Mouse (Mus musculus) kidney, postnatal 0 days (tissue): ENCODE results near the gene Kcnab1. TPM values are rescaled to one million over a fixed set of nuclear protein-coding genes. Genes with fewer than 3 reads are reported as not detected.

Experiments
- ATAC-seq: fragments of 200-750 bp; cut with Nextera tagmentation; replicated peaks from 2 replicates; pipeline ENCODE4 v1.8.0; 2017; ENCODE audit warnings: low read depth, moderate number of reproducible peaks, moderate TSS enrichment, moderate library complexity; ENCODE audit not compliant: low FRiP score
- DNase-seq: peaks from one replicate; pipeline ENCODE4 v3.0.0-alpha.2; 2016; ENCODE audit warnings: low spot score
- H3K27ac ChIP-seq: fragments of 300-500 bp; sonication (generic); 2 replicates; pipeline ENCODE4 v1.5.1; 2014; ENCODE audit warnings: mild to moderate bottlenecking
- H3K27me3 ChIP-seq: fragments of 300-500 bp; sonication (generic); 2 replicates; pipeline ENCODE4 v1.6.1; 2014; ENCODE audit warnings: low read length, mixed read lengths; ENCODE audit not compliant: insufficient read depth
- H3K36me3 ChIP-seq: fragments of 300-500 bp; sonication (generic); 2 replicates; pipeline ENCODE4 v1.6.1; 2014; ENCODE audit warnings: low read length, mixed read lengths; ENCODE audit not compliant: insufficient read depth
- H3K4me1 ChIP-seq: fragments of 300-500 bp; sonication (generic); replicated peaks from 2 replicates; pipeline ENCODE4 v1.6.1; 2014; ENCODE audit warnings: antibody characterized with exemption, low read length, mixed read lengths; ENCODE audit not compliant: insufficient read depth
- H3K4me2 ChIP-seq: fragments of 300-500 bp; sonication (generic); 2 replicates; pipeline ENCODE4 v1.6.1; 2014; ENCODE audit warnings: mild to moderate bottlenecking, low read length, moderate library complexity, mixed read lengths
- H3K4me3 ChIP-seq: fragments of 300-500 bp; sonication (generic); replicated peaks from 2 replicates; pipeline ENCODE4 v1.5.1; 2014; ENCODE audit warnings: low read depth, low read length
- H3K9ac ChIP-seq: fragments of 300-500 bp; sonication (generic); 2 replicates; pipeline ENCODE4 v1.6.1; 2014; ENCODE audit warnings: low read depth, low read length
- H3K9me3 ChIP-seq: fragments of 300-500 bp; sonication (generic); replicated peaks from 2 replicates; pipeline ENCODE4 v1.6.1; 2016; ENCODE audit warnings: low read length, inconsistent platforms, mixed read lengths
- CTCF ChIP-seq: IDR thresholded peaks from 2 replicates; pipeline ENCODE4 v1.5.1; 2016; ENCODE audit warnings: antibody characterized with exemption, low read depth, mild to moderate bottlenecking, moderate library complexity
- WGBS: fragments of 180-500 bp; shearing (Covaris S2); extraction: QIAGEN DNeasy Blood & Tissue Kit; methylation state at CpG from one replicate; pipeline ENCODE4 v1.1.7; 2014; 5-methylcytosine and 5-hydroxymethylcytosine counted together
- polyA plus RNA-seq: library from polyadenylated mRNA; unstranded; fragments of >200 nt; fragmentation: Nextera tagmentation; extraction: Ambion mirVana; gene quantifications from 2 replicates; pipeline ENCODE4 v1.2.1, GENCODE M21; 2015

Kcnab1 gene
- polyA plus RNA-seq, 1 experiment from 2014 or later: 4.0 TPM

DNA sequence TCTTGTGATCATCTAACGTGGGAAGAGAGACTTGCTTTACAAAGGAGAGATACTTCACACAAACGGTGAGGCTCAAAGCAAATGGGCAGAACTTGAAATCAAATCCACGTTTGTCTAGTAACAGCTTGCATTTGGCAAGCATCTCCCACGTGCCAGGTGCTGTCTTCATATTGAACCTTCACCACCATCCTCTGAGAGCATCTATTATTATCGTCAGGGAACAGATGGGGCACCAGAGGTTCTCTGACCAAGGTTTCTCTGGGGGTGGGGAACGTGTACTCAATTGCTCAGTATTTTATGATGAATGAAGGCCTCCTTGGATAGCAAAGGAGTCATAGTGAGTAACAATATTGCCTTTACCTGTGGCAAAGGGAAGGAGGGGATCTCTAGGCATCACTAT lies 139.8 kb downstream of the Kcnab1 start:
- Histone ChIP-seq H3K4me2 (no peak overlapping the region), H3K4me3 (no peak overlapping the region), H3K27me3 (no peaks in the 10 kb centered on the region), H3K36me3 (no peaks in the 10 kb centered on the region), H3K9ac (no peak overlapping the region), H3K9me3 (no peaks in the 10 kb centered on the region), H3K27ac (no peak overlapping the region), H3K4me1 (no peaks in the 10 kb centered on the region)
- WGBS: 48% methylated on average over 6 of the region's 6 CpGs
- ATAC-seq (no peak), DNase-seq (no peak)
- no peak for TF ChIP-seq CTCF

DNA sequence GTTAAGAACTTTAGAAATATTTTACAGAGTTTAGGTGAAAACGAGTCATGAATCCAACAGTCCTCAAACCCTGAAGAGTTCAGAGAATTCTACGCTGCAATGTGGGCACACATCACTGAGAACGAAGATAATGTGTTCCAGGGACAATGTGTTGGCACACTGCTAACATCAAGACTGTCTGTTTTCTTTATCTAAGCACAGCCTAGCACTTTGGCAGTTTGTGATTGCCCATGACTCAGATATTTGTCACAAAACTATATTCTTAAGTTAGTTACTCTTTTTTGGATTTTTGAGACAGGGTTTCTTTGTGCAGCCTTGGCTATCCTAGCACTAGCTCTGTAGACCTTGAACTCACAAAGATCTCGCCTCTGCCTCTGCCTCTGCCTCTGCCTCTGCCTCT lies 151.3 kb downstream of the Kcnab1 start:
- ATAC-seq: no peak
- Histone ChIP-seq H3K4me3 (no peak overlapping the region), H3K4me1 (no peaks in the 10 kb centered on the region), H3K4me2 (no peak overlapping the region), H3K36me3 (no peaks in the 10 kb centered on the region), H3K27ac (no peak overlapping the region), H3K9ac (no peak overlapping the region), H3K9me3 (no peaks in the 10 kb centered on the region), H3K27me3 (no peaks in the 10 kb centered on the region)
- WGBS: 87% methylated on average over 4 of the region's 4 CpGs
- DNase-seq: no peak
- TF ChIP-seq CTCF: no peak

DNA sequence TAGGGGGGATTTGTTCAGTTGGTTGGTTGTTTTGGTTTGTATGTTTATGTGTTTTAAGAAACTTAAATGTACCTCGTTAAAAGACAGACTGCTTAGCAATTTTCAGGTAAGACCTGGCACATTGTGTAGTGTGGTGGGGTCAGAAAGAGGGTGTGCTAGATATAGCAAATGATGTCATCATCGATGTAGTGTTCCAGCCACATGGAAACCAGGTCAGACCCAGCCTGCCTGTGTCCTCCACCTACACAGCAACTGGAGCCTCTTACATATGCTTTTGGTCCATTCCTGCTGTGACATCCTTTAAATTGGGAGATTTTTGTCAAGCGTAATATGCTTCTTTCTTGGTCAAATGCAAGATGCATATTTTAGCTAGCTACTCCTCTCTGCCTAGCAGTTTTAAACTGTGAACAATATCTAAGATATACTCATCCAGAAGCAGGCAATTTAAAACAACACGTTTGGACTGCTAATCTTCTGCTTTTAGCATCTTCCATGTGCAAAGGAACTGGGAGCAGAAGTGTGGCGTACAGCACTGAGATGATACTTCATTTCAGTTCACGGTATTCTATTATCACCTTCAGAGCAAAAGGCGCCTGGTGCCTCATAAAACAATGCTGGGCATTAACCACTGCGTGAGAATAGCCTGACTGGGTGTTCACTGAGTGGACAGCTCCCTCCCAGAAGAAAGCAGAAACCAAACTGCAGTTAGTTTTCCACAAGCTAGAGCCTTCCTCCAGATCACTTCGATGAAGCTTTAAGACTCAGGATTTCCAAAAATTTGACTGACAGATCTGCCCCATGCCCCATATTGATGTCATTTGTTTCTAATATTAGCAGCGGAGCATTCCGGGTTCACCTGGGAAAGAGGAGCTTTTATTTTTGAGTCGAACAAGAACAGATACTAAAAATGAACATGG lies 153.6 kb downstream of the Kcnab1 start:
- Histone ChIP-seq H3K9ac (no peak overlapping the region), H3K36me3 (no peaks in the 10 kb centered on the region), H3K9me3 (no peaks in the 10 kb centered on the region), H3K27me3 (no peaks in the 10 kb centered on the region), H3K4me3 (no peak overlapping the region), H3K27ac (no peak overlapping the region), H3K4me2 (no peak overlapping the region), H3K4me1 (no peaks in the 10 kb centered on the region)
- ATAC-seq (no peak), DNase-seq (no peak)
- 79% methylated on average over 12 of the region's 12 CpGs for WGBS
- no peak for TF ChIP-seq CTCF

DNA sequence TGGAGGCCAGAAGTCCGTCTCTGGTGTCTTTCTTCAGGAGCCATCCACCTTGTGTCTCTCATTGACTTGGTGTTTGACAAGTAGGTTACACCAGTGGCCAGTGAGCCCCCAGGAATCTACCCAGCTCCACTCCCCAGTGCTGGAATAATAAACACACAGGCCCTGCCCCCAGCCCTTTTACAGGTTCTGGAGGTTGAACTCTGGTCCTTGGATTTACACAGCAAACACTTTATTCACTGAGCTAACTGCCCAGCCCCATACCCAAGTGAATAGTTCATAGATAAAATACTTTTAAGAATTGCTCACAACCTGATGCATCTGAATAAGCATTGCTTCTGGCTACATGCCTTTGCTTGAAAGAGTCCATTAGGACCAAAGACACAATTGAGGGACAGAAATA lies 164.1 kb downstream of the Kcnab1 start:
- Histone ChIP-seq H3K36me3 (no peaks in the 10 kb centered on the region), H3K4me2 (no peak overlapping the region), H3K9ac (no peak overlapping the region), H3K27me3 (no peaks in the 10 kb centered on the region), H3K4me1 (no peaks in the 10 kb centered on the region), H3K9me3 (no peaks in the 10 kb centered on the region), H3K4me3 (no peak overlapping the region), H3K27ac (no peak overlapping the region)
- TF ChIP-seq CTCF: no peak
- 86% methylated on average over 1 of the region's 1 CpGs for WGBS
- ATAC-seq: no peak
- no peak for DNase-seq

DNA sequence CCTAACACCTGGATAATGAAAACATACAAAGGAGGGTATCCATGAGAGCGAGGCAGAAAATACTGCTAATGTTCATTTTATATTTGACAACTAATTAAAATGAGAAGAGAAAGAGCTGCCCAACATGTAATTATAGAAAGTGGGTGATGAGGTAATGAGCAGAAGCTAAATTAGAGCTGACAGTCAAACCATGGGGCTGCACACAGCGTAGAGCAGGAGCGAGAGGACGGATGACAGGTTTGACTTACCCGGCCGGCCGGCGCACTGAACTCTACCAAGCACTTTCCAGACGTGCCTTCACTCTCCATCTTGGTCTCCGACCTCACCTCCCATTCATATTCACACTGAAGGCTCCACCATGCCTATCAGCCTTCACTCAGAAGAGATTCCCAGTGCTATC lies 168.6 kb downstream of the Kcnab1 start:
- WGBS: 92% methylated on average over 10 of the region's 10 CpGs
- no peak overlapping the region for H3K4me3 ChIP-seq
- H3K27ac ChIP-seq: no peak overlapping the region
- no peaks in the 10 kb centered on the region for H3K9me3 ChIP-seq
- no peak overlapping the region for H3K4me2 ChIP-seq
- no peaks in the 10 kb centered on the region for H3K27me3 ChIP-seq
- no peak for ATAC-seq
- DNase-seq: no peak
- no peaks in the 10 kb centered on the region for H3K36me3 ChIP-seq
- H3K4me1 ChIP-seq: no peaks in the 10 kb centered on the region
- no peak overlapping the region for H3K9ac ChIP-seq
- no peak for TF ChIP-seq CTCF

DNA sequence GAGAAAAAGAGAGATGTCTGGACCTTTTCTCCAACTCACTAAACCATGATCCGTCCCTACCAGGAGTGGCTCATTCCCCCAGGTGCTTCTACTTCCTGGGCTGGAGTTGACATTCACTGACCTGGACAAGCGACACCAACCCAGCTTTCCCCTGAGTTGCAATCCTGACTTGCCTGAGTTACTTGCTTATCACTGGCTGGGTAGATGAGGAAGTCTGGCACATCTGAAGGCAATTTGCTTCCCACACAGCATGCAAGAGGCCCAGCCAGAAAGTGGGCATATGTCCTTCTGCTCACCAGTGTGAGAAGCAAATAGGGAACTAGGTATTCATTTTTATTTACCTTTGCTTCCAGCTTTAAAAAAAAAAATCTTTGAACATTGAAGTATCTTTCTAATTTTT lies 174.2 kb downstream of the Kcnab1 start:
- H3K36me3 ChIP-seq: no peaks in the 10 kb centered on the region
- H3K27me3 ChIP-seq: no peaks in the 10 kb centered on the region
- no peak overlapping the region for H3K4me2 ChIP-seq
- no peak overlapping the region for H3K27ac ChIP-seq
- no peak overlapping the region for H3K4me3 ChIP-seq
- H3K9ac ChIP-seq: no peak overlapping the region
- ATAC-seq (no peak), DNase-seq (no peak)
- TF ChIP-seq CTCF: no peak
- H3K9me3 ChIP-seq: no peaks in the 10 kb centered on the region
- H3K4me1 ChIP-seq: no peaks in the 10 kb centered on the region
- WGBS: 86% methylated on average over 2 of the region's 2 CpGs

DNA sequence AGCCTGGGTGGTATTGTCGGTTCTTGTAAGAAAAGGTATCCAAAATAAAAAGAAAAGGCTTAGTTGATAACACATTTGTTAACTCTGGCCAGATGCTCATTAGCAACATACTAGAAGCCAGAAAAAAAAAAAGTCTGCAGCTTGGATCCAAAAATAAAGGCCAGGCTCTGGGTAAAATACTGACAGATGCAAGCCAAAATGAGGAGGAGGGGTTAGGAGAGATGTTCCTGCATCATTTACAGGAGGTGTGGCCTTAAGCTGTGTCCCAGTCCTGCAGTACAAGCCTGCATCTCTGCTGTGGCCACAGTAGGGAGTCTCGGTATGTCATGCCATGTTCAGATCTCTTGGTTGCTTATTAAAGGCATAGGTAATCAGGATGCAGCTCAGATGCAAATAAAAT lies 179.8 kb downstream of the Kcnab1 start:
- no peaks in the 10 kb centered on the region for H3K36me3 ChIP-seq
- no peak overlapping the region for H3K27ac ChIP-seq
- H3K4me2 ChIP-seq: no peak overlapping the region
- TF ChIP-seq CTCF: no peak
- H3K27me3 ChIP-seq: no peaks in the 10 kb centered on the region
- 93% methylated on average over 2 of the region's 2 CpGs for WGBS
- no peaks in the 10 kb centered on the region for H3K9me3 ChIP-seq
- H3K4me3 ChIP-seq: no peak overlapping the region
- DNase-seq: no peak
- no peak for ATAC-seq
- H3K4me1 ChIP-seq: no peaks in the 10 kb centered on the region
- H3K9ac ChIP-seq: no peak overlapping the region
